Mouse (Mus musculus) splenic B cell, adult 2 months (primary cell): ENCODE measurements around the gene Rpl11.

Experiments used
- DNase-seq: peaks from one replicate; pipeline ENCODE4 v3.0.0-alpha.2; 2011; ENCODE audit warnings: low read depth, low spot score
- H3K27me3 ChIP-seq: 2 replicates; pipeline ENCODE4 v1.6.1; 2012; ENCODE audit warnings: mild to moderate bottlenecking, low read length, moderate library complexity, mixed read lengths; ENCODE audit not compliant: control insufficient read depth, poor library complexity, insufficient read depth, severe bottlenecking
- H3K36me3 ChIP-seq: 2 replicates; pipeline ENCODE4 v1.6.1; 2012; ENCODE audit warnings: mild to moderate bottlenecking, low read length, moderate library complexity, mixed read lengths; ENCODE audit not compliant: control insufficient read depth, poor library complexity, insufficient read depth, severe bottlenecking

Gene Rpl11

GRCm38 (mm10) chr4:136052534-136053246, 538 bp downstream of the Rpl11 start:
- H3K27me3 ChIP-seq, result no peaks in the 10 kb centered on the region
- DNase-seq, result no peak

GRCm38 (mm10) chr4:136052060-136052459, 1.2 kb downstream of the Rpl11 start:
- Histone ChIP-seq H3K36me3 (peaks cover 9% of the 10 kb centered on the region; the same call in 1 of the 2 replicates), H3K27me3 (no peaks in the 10 kb centered on the region)
- no peak for DNase-seq

More at GRCm38 (mm10) chr4:136052534-136053246, 538 bp downstream of the Rpl11 start:
- H3K36me3 ChIP-seq, result peaks cover 9% of the 10 kb centered on the region; the same call in 1 of the 2 replicates

- peaks cover 9% of the 10 kb centered on the region for H3K36me3 ChIP-seq
- no peaks in the 10 kb centered on the region for H3K27me3 ChIP-seq
- no peak for DNase-seq
Measured at GRCm38 (mm10) chr4:136050226-136050625, 3.0 kb downstream of the Rpl11 start.

GRCm38 (mm10) chr4:136048291-136049032, 4.8 kb downstream of the Rpl11 start:
- peaks cover 9% of the 10 kb centered on the region for H3K36me3 ChIP-seq
- no peaks in the 10 kb centered on the region for H3K27me3 ChIP-seq
- DNase-seq, result no peak

- Histone ChIP-seq H3K36me3 (peaks cover 9% of the 10 kb centered on the region), H3K27me3 (no peaks in the 10 kb centered on the region)
- no peak for DNase-seq
Measured at GRCm38 (mm10) chr4:136047626-136048025, 5.6 kb downstream of the Rpl11 start.

GRCm38 (mm10) chr4:136046888-136047287, 6.3 kb downstream of the Rpl11 start:
- no peak for DNase-seq
- Histone ChIP-seq H3K36me3 (peaks cover 9% of the 10 kb centered on the region), H3K27me3 (no peaks in the 10 kb centered on the region)

- Histone ChIP-seq H3K27me3 (no peaks in the 10 kb centered on the region), H3K36me3 (peaks cover 4% of the 10 kb centered on the region)
- no peak for DNase-seq
Measured at GRCm38 (mm10) chr4:136045091-136045490, 8.1 kb downstream of the Rpl11 start.

GRCm38 (mm10) chr4:136043784-136044400, 9.3 kb downstream of the Rpl11 start:
- Histone ChIP-seq H3K36me3 (peaks cover under 1% of the 10 kb centered on the region), H3K27me3 (no peaks in the 10 kb centered on the region)
- no peak for DNase-seq

GRCm38 (mm10) chr4:136035078-136035477, 18.1 kb downstream of the Rpl11 start:
- H3K36me3 ChIP-seq, result no peaks in the 10 kb centered on the region
- no peaks in the 10 kb centered on the region for H3K27me3 ChIP-seq
- no peak for DNase-seq

- no peak for DNase-seq
- no peaks in the 10 kb centered on the region for H3K36me3 ChIP-seq
Measured at GRCm38 (mm10) chr4:136033231-136033630, 20.0 kb downstream of the Rpl11 start.

GRCm38 (mm10) chr4:136030968-136031909, 22.0 kb downstream of the Rpl11 start:
- H3K36me3 ChIP-seq, result no peaks in the 10 kb centered on the region
- H3K27me3 ChIP-seq, result no peaks in the 10 kb centered on the region
- DNase-seq, result peak; percentile 35

More at GRCm38 (mm10) chr4:136033231-136033630, 20.0 kb downstream of the Rpl11 start:
- no peaks in the 10 kb centered on the region for H3K27me3 ChIP-seq

GRCm38 (mm10) chr4:136028689-136029088, 24.5 kb downstream of the Rpl11 start:
- no peaks in the 10 kb centered on the region for H3K27me3 ChIP-seq
- DNase-seq, result no peak
- H3K36me3 ChIP-seq, result no peaks in the 10 kb centered on the region

- no peaks in the 10 kb centered on the region for H3K36me3 ChIP-seq
- DNase-seq, result peak; percentile 66
- H3K27me3 ChIP-seq, result no peaks in the 10 kb centered on the region
Measured at GRCm38 (mm10) chr4:136028132-136028564, 25.1 kb downstream of the Rpl11 start.
